Mouse (Mus musculus) forebrain, postnatal 0 days (tissue): ENCODE results near the gene Snx30. TPM values are rescaled to one million over a fixed set of nuclear protein-coding genes. Genes with fewer than 3 reads are reported as not detected.
A peak's percentile ranks its signal among the peaks of the same experiment; 100 is the strongest.

ENCODE experiments used
- ATAC-seq: fragments of 200-750 bp; cut with Nextera tagmentation; 2 replicates; pipeline ENCODE4 v1.8.0; 2017; ENCODE audit warnings: mild to moderate bottlenecking, moderate library complexity
- DNase-seq: peaks from one replicate; pipeline ENCODE4 v3.0.0-alpha.2; 2015
- H3K27ac ChIP-seq: fragments of 300-500 bp; sonication (generic); 2 replicates; pipeline ENCODE4 v1.5.1; 2014; ENCODE audit warnings: low read depth, mild to moderate bottlenecking, antibody characterized with exemption, low read length, moderate library complexity, mixed read lengths
- H3K27me3 ChIP-seq: fragments of 300-500 bp; sonication (generic); 2 replicates; pipeline ENCODE4 v1.6.1; 2014; ENCODE audit warnings: mild to moderate bottlenecking, low read length, mixed read lengths; ENCODE audit not compliant: insufficient read depth
- H3K36me3 ChIP-seq: fragments of 300-500 bp; sonication (generic); 2 replicates; pipeline ENCODE4 v1.6.1; 2014; ENCODE audit warnings: mild to moderate bottlenecking, moderate library complexity; ENCODE audit not compliant: insufficient read depth
- H3K4me1 ChIP-seq: fragments of 300-500 bp; sonication (generic); 2 replicates; pipeline ENCODE4 v1.6.1; 2014; ENCODE audit warnings: antibody characterized with exemption; ENCODE audit not compliant: insufficient read depth
- H3K4me2 ChIP-seq: fragments of 300-500 bp; sonication (generic); 2 replicates; pipeline ENCODE4 v1.6.1; 2014; ENCODE audit warnings: low read depth, mild to moderate bottlenecking, moderate library complexity
- H3K4me3 ChIP-seq: fragments of 300-500 bp; sonication (generic); 2 replicates; pipeline ENCODE4 v1.5.1; 2014; ENCODE audit warnings: low read depth, low read length, mixed read lengths
- H3K9ac ChIP-seq: fragments of 300-500 bp; sonication (generic); 2 replicates; pipeline ENCODE4 v1.6.1; 2014; ENCODE audit warnings: mild to moderate bottlenecking
- H3K9me3 ChIP-seq: fragments of 300-500 bp; sonication (generic); 2 replicates; pipeline ENCODE4 v1.6.1; 2016; ENCODE audit warnings: low read length
- CTCF ChIP-seq: sonication (generic); IDR thresholded peaks from 2 replicates; pipeline ENCODE4 v1.5.1; 2016; ENCODE audit warnings: antibody characterized with exemption, control low read depth, low read depth
- WGBS: fragments of 180-500 bp; shearing (Covaris S2); extraction: QIAGEN DNeasy Blood & Tissue Kit; methylation state at CpG from one replicate; pipeline ENCODE4 v1.1.7; 2014; 5-methylcytosine and 5-hydroxymethylcytosine counted together
- polyA plus RNA-seq: library from polyadenylated mRNA; unstranded; fragments of >200 nt; fragmentation: Nextera tagmentation; extraction: Ambion mirVana; gene quantifications from 2 replicates; pipeline ENCODE4 v1.2.1, GENCODE M21; 2015
- total RNA-seq: library from RNA; depleted of rRNA; stranded (reverse); fragments of >200 nt; gene quantifications from 2 replicates; pipeline ENCODE4 v1.2.3, GENCODE M21; 2014

The Snx30 gene
- total and polyA plus RNA-seq, 2 experiments from 2014 or later: 16.9 to 31.4 TPM

GRCm38 (mm10) chr4:59853155-59853554 is 47.5 kb downstream of the Snx30 start:
- H3K27me3 ChIP-seq: no peaks in the 10 kb centered on the region
- no peak overlapping the region for H3K27ac ChIP-seq
- no peak overlapping the region for H3K4me2 ChIP-seq
- no peak overlapping the region for H3K4me3 ChIP-seq
- 0 out of 2 replicates have a peak, but pooled peaks cover 5% of the 10 kb centered on the region for H3K4me1 ChIP-seq
- ATAC-seq: no peak
- peaks cover 3% of the 10 kb centered on the region; the same call in 1 of the 2 replicates for H3K36me3 ChIP-seq
- no peak for DNase-seq
- WGBS: 93% methylated on average over 7 of the region's 7 CpGs
- H3K9me3 ChIP-seq: no peaks in the 10 kb centered on the region
- no peak for TF ChIP-seq CTCF
- no peak overlapping the region for H3K9ac ChIP-seq

DNA sequence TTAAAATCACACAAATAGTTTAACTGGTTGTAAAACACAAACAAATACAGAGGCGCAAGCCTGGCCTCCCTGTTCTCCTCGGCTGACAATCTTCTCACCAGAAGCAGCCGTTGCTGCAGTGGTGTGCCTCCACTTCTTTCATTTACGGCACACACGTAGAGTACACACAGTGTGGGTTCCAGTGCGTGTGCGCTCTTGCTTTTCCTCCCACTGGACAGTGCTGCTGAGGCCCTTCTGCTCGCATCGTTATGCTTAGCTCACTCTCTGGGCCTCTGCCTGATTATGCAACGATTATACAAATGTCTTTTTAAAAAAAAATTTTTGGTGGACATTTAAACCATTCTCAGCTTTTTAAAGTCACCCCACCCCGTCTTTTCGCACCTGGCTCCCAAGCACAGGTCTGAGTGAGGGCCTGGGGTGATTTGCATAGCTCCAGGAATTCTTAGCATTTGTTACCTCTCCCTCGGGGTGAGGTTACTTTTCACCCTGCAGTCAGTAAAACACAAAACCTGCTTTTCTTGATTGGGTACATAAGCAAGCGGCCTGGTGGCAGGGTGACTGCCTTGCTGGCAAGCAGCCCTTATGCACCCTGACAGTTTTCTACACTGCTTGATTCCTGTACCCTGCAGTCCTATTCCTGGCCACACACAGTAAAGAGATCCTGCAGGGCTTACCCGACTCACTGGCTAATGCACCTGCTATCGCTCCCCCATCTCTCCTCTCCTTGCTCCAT is 54.2 kb downstream of the Snx30 start:
- no peaks in the 10 kb centered on the region for H3K9me3 ChIP-seq
- H3K4me1 ChIP-seq: no peaks in the 10 kb centered on the region
- no peak overlapping the region for H3K9ac ChIP-seq
- TF ChIP-seq CTCF: no peak
- no peak for ATAC-seq
- no peak overlapping the region for H3K4me3 ChIP-seq
- no peaks in the 10 kb centered on the region for H3K27me3 ChIP-seq
- 63% methylated on average over 16 of the region's 16 CpGs for WGBS
- H3K4me2 ChIP-seq: no peak overlapping the region
- H3K36me3 ChIP-seq: peaks cover 3% of the 10 kb centered on the region; the same call in 1 of the 2 replicates
- DNase-seq: no peak
- H3K27ac ChIP-seq: no peak overlapping the region

GRCm38 (mm10) chr4:59860431-59860830 is 54.8 kb downstream of the Snx30 start:
- 84% methylated on average over 2 of the region's 2 CpGs for WGBS
- DNase-seq: no peak
- no peaks in the 10 kb centered on the region for H3K9me3 ChIP-seq
- no peak overlapping the region for H3K9ac ChIP-seq
- no peak overlapping the region for H3K4me3 ChIP-seq
- no peaks in the 10 kb centered on the region for H3K27me3 ChIP-seq
- TF ChIP-seq CTCF: no peak
- H3K4me2 ChIP-seq: no peak overlapping the region
- peaks cover 3% of the 10 kb centered on the region; the same call in 1 of the 2 replicates for H3K36me3 ChIP-seq
- ATAC-seq: no peak
- no peak overlapping the region for H3K27ac ChIP-seq
- H3K4me1 ChIP-seq: no peaks in the 10 kb centered on the region

- 25% methylated on average over 4 of the region's 4 CpGs for WGBS
- no peak for TF ChIP-seq CTCF
- Histone ChIP-seq H3K9ac (no peak overlapping the region), H3K27ac (no peak overlapping the region), H3K4me3 (no peak overlapping the region), H3K9me3 (no peaks in the 10 kb centered on the region), H3K4me2 (no peak overlapping the region), H3K27me3 (no peaks in the 10 kb centered on the region), H3K36me3 (peaks cover 3% of the 10 kb centered on the region; the same call in 1 of the 2 replicates), H3K4me1 (no peaks in the 10 kb centered on the region)
- ATAC-seq (peak; percentile 81), DNase-seq (peak; percentile 35)
Observed at GRCm38 (mm10) chr4:59861871-59862270, 56.2 kb downstream of the Snx30 start.

GRCm38 (mm10) chr4:59862335-59862734 is 56.7 kb downstream of the Snx30 start:
- H3K27ac ChIP-seq: no peak overlapping the region
- no peak overlapping the region for H3K4me2 ChIP-seq
- TF ChIP-seq CTCF: no peak
- no peaks in the 10 kb centered on the region for H3K9me3 ChIP-seq
- ATAC-seq: no peak
- peaks cover 3% of the 10 kb centered on the region; the same call in 1 of the 2 replicates for H3K36me3 ChIP-seq
- 70% methylated on average over 1 of the region's 1 CpGs for WGBS
- no peaks in the 10 kb centered on the region for H3K4me1 ChIP-seq
- no peak overlapping the region for H3K9ac ChIP-seq
- no peaks in the 10 kb centered on the region for H3K27me3 ChIP-seq
- no peak for DNase-seq
- H3K4me3 ChIP-seq: no peak overlapping the region

DNA sequence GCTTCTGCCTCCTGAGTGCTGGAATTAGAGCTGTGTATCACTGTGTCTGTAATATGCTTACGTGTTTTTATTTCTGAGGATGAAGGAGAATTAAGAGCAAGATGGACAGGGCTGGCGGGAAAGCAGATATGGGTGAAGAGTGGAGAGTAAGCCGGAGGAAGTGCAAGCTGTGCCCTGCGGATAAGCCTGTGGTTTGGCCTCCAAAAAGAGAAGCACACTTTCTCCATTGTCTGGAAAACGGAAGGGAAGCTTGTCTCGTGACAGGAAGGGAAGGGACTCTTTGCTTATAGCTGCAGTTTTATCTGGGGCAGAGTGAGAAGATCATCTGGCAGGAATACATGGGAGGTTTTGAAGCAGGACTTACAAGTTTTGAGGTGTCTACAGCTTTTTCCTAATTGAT is 58.2 kb downstream of the Snx30 start:
- Histone ChIP-seq H3K4me3 (no peak overlapping the region), H3K4me1 (no peaks in the 10 kb centered on the region), H3K27me3 (no peaks in the 10 kb centered on the region), H3K9ac (no peak overlapping the region), H3K9me3 (no peaks in the 10 kb centered on the region), H3K27ac (no peak overlapping the region), H3K36me3 (no peaks in the 10 kb centered on the region), H3K4me2 (no peak overlapping the region)
- 79% methylated on average over 6 of the region's 6 CpGs for WGBS
- no peak for DNase-seq
- TF ChIP-seq CTCF: no peak
- ATAC-seq: no peak

DNA sequence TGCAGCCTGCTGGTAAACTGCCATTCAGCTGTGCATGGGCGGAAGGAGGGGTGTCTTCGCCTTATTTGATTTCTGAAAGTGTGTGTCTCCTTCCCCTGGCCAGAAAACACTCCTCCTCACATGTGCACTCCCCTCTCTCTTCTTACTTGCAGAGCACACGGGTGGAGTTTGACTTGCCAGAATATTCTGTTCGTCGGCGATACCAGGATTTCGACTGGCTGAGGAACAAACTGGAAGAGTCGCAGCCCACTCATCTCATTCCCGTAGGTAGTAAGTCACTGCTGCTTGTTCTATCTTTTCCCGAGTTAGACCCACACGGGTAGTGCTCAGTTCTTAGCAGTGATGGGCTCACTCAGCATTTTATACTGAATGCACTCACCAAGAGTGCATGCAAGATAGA is 62.4 kb downstream of the Snx30 start:
- no peak for ATAC-seq
- H3K9me3 ChIP-seq: no peaks in the 10 kb centered on the region
- no peaks in the 10 kb centered on the region for H3K36me3 ChIP-seq
- DNase-seq: no peak
- WGBS: 83% methylated on average over 11 of the region's 11 CpGs
- no peak overlapping the region for H3K4me2 ChIP-seq
- no peaks in the 10 kb centered on the region for H3K27me3 ChIP-seq
- H3K27ac ChIP-seq: no peak overlapping the region
- no peaks in the 10 kb centered on the region for H3K4me1 ChIP-seq
- H3K4me3 ChIP-seq: no peak overlapping the region
- no peak for TF ChIP-seq CTCF
- no peak overlapping the region for H3K9ac ChIP-seq
